Mouse (Mus musculus) thymus, adult 2 months (tissue): ENCODE results near the gene Olfr1189. TPM values are rescaled to one million over a fixed set of nuclear protein-coding genes. Genes with fewer than 3 reads are reported as not detected.
"Not testable (repeated sequence)": the region's sequence is repeated elsewhere in the genome, so short reads cannot be mapped to it uniquely, and the experiment has no call there.

Source experiments
- DNase-seq: peaks from one replicate; pipeline ENCODE4 v3.0.0; 2021
- H3K27ac ChIP-seq: fragments of 200-500 bp; 2 replicates; pipeline ENCODE4 v1.5.1; 2012; ENCODE audit warnings: low read length, control low read depth; ENCODE audit not compliant: control insufficient read depth, insufficient read depth
- H3K27me3 ChIP-seq: fragments of 200-500 bp; 2 replicates; pipeline ENCODE4 v1.6.1; 2012; ENCODE audit warnings: mild to moderate bottlenecking, low read length, moderate library complexity, mixed read lengths; ENCODE audit not compliant: control insufficient read depth, insufficient read depth
- H3K36me3 ChIP-seq: fragments of 200-500 bp; 2 replicates; pipeline ENCODE4 v1.6.1; 2012; ENCODE audit warnings: mild to moderate bottlenecking, low read length, moderate library complexity; ENCODE audit not compliant: control insufficient read depth, insufficient read depth
- H3K4me1 ChIP-seq: fragments of 200-500 bp; replicated peaks from 2 replicates; pipeline ENCODE4 v1.6.1; 2012; ENCODE audit warnings: low read length; ENCODE audit not compliant: control insufficient read depth, insufficient read depth
- H3K4me3 ChIP-seq: fragments of 200-500 bp; 2 replicates; pipeline ENCODE4 v1.5.1; 2012; ENCODE audit warnings: mild to moderate bottlenecking, low read length, control low read depth, moderate library complexity; ENCODE audit not compliant: control insufficient read depth, insufficient read depth
- CTCF ChIP-seq: fragments of 200-500 bp; IDR thresholded peaks from 2 replicates; pipeline ENCODE4 v1.5.1; 2012; ENCODE audit warnings: mild to moderate bottlenecking, control low read depth, low read length, moderate library complexity, borderline replicate concordance; ENCODE audit not compliant: control insufficient read depth, poor library complexity, insufficient read depth; ENCODE audit errors: extremely low read depth
- POLR2A ChIP-seq: fragments of 200-500 bp; IDR thresholded peaks from 2 replicates; pipeline ENCODE4 v1.6.1; 2012; ENCODE audit warnings: mild to moderate bottlenecking, low read length, control low read depth, moderate library complexity; ENCODE audit not compliant: control insufficient read depth, poor library complexity, insufficient read depth; ENCODE audit errors: extremely low read depth
- WGBS: fragments of 180-500 bp; shearing (Covaris S2); methylation state at CpG from one replicate; pipeline ENCODE4 v1.1.7; 2018; 5-methylcytosine and 5-hydroxymethylcytosine counted together
- polyA plus RNA-seq: library from polyadenylated mRNA; depleted of rRNA; stranded (reverse); fragments of >200 nt; gene quantifications from 2 replicates; pipeline ENCODE4 v1.2.3, GENCODE M21; 2012; rRNA removed

Gene Olfr1189
- not detected in 2 replicates for polyA plus RNA-seq

GRCm38 (mm10) chr2:88586154-88586553 lies at the start of gene Olfr1189:
TSS of gene Olfr1189 (plus strand) at chr2:88586454.
- Histone ChIP-seq H3K27ac (no peak within 1 kb of the TSS), H3K4me3 (no peak within 1 kb of the TSS), H3K27me3 (no peaks in the 10 kb centered on the region), H3K4me1 (no peaks in the 10 kb centered on the region), H3K36me3 (no peaks in the 10 kb centered on the region)
- no peak for DNase-seq
- TF ChIP-seq POLR2A = no peak
- TF ChIP-seq CTCF = no peak

GRCm38 (mm10) chr2:88556635-88557034 lies 29.6 kb upstream of the Olfr1189 start, which contains the start of gene Olfr1188:
TSS of gene Olfr1188 (plus strand) at chr2:88556935.
- Histone ChIP-seq H3K27ac (no peak within 1 kb of the TSS), H3K4me3 (no peak within 1 kb of the TSS), H3K27me3 (no peaks in the 10 kb centered on the region), H3K36me3 (no peaks in the 10 kb centered on the region), H3K4me1 (no peaks in the 10 kb centered on the region)
- no peak for TF ChIP-seq POLR2A
- TF ChIP-seq CTCF = no peak
- DNase-seq = no peak
- WGBS = 98% methylated on average over 2 of the region's 2 CpGs

DNA sequence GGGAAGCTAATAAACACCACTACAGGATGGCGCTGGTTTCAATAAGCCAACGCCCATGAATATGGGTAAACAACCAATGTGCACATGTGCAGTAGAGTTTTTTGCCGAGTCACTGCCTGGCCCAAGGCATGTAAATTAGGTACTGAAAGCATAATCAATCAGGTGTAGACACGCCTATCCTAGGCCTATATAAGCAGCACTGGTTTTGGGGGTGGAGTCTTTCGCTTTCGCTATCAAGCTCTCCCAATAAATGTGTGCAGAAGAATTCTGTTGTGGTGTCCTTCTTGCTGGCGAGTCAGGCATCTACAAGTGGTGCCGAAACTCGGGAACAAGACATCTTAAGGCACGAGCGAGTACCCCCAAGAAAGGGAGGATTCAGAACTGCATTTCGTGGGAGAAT lies 13.6 kb upstream of the Olfr1189 start:
- H3K27me3 ChIP-seq, H3K36me3 ChIP-seq, DNase-seq, H3K27ac ChIP-seq, H3K4me1 ChIP-seq, H3K4me3 ChIP-seq: not testable (repeated sequence)
- WGBS = 91% methylated on average over 12 of the region's 12 CpGs

DNA sequence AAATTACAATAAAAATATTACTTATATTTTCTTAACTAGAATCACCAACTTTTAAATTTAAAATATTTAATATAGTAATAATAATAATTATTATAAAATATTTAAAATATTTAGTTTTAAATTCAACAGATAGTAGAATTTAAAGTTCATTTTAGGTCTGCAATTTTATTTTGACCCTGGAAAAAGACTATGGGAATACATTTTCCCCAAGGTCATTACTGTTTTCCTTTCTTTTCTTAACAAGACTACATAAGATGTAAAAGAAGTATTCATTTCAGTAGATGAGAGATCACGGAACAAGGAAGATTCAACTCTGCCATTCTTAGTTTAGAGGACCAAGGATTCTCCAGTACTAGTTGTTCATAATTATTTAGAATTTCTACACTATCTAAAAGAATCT lies 54.0 kb downstream of the Olfr1189 start, which contains the start of gene Olfr1191-ps1:
TSS of gene Olfr1191-ps1 (plus strand) at position 301 of the 400 bp plus-strand sequence.
- H3K27me3 ChIP-seq, H3K36me3 ChIP-seq, DNase-seq, H3K4me1 ChIP-seq, H3K4me3 ChIP-seq, H3K27ac ChIP-seq: not testable (repeated sequence)
- WGBS = 85% methylated on average over 1 of the region's 1 CpGs

Other genes with a start within 250 kb of the Olfr1189 start
- gene Olfr1176, start 249.7 kb upstream of the Olfr1189 start, polyA plus RNA-seq = not detected in 2 replicates
- not detected in 2 replicates for gene Olfr1177-ps, start 240.0 kb upstream of the Olfr1189 start, polyA plus RNA-seq
- gene Olfr1178, start 199.4 kb upstream of the Olfr1189 start, polyA plus RNA-seq = not detected in 2 replicates
- not detected in 2 replicates for gene Olfr1179, start 180.0 kb upstream of the Olfr1189 start, polyA plus RNA-seq
- gene Olfr1180, start 167.3 kb upstream of the Olfr1189 start, polyA plus RNA-seq = not detected in 2 replicates
- gene Olfr1181, start 160.3 kb upstream of the Olfr1189 start, polyA plus RNA-seq = not detected in 2 replicates
- gene Gm13757, start 137.3 kb upstream of the Olfr1189 start, polyA plus RNA-seq = not detected in 2 replicates
- gene Olfr1183, start 131.6 kb upstream of the Olfr1189 start, polyA plus RNA-seq = not detected in 2 replicates
- gene Olfr1184, start 102.9 kb upstream of the Olfr1189 start, polyA plus RNA-seq = not detected in 2 replicates
- not detected in 2 replicates for gene Olfr1185-ps1, start 93.1 kb upstream of the Olfr1189 start, polyA plus RNA-seq
- not detected in 2 replicates for gene Olfr1186, start 67.9 kb upstream of the Olfr1189 start, polyA plus RNA-seq
- not detected in 2 replicates for gene Olfr1188, start 29.5 kb upstream of the Olfr1189 start, polyA plus RNA-seq
- gene Olfr1191-ps1, start 54.1 kb downstream of the Olfr1189 start, polyA plus RNA-seq = not detected in 2 replicates
- not detected in 2 replicates for gene Olfr1192-ps1, start 62.1 kb downstream of the Olfr1189 start, polyA plus RNA-seq
- gene Olfr1193, start 89.2 kb downstream of the Olfr1189 start, polyA plus RNA-seq = not detected in 2 replicates
- not detected in 2 replicates for gene Olfr1195, start 102.7 kb downstream of the Olfr1189 start, polyA plus RNA-seq
- gene Olfr1196, start 118.1 kb downstream of the Olfr1189 start, polyA plus RNA-seq = not detected in 2 replicates
- not detected in 2 replicates for gene Olfr1197, start 145.9 kb downstream of the Olfr1189 start, polyA plus RNA-seq
- gene Olfr1198, start 164.9 kb downstream of the Olfr1189 start, polyA plus RNA-seq = not detected in 2 replicates
- not detected in 2 replicates for gene Olfr1199, start 174.0 kb downstream of the Olfr1189 start, polyA plus RNA-seq
- gene Olfr1200, start 184.0 kb downstream of the Olfr1189 start, polyA plus RNA-seq = not detected in 2 replicates
- gene Olfr1201, start 206.6 kb downstream of the Olfr1189 start, polyA plus RNA-seq = not detected in 2 replicates
- not detected in 2 replicates for gene Olfr1202, start 228.0 kb downstream of the Olfr1189 start, polyA plus RNA-seq
- gene Olfr1205, start 243.3 kb downstream of the Olfr1189 start, polyA plus RNA-seq = not detected in 2 replicates